Mouse (Mus musculus) spleen, postnatal 14 days (tissue): Measurements from ENCODE around the gene Thoc5.

Experiments
- DNase-seq, 2 experiments: peaks; one replicate each; pipeline ENCODE4 v3.0.0; 2021 to 2022; ENCODE audit warnings: low spot score in 2 of 2

Gene Thoc5

GRCm38 (mm10) chr11:4894848-4895816, at the start of gene Thoc5:
TSS of gene Thoc5 (plus strand) at chr11:4895320.
- DNase-seq = peak; percentile 49 to 71

- DNase-seq = peak; percentile 26 to 46
Measured at GRCm38 (mm10) chr11:4848483-4849248, 46.5 kb upstream of the Thoc5 start.

GRCm38 (mm10) chr11:4849258-4849943, 45.7 kb upstream of the Thoc5 start, which contains the start of gene Nf2:
TSS of gene Nf2 (minus strand) at chr11:4849536.
- peak; percentile 91 for DNase-seq

- no peak for DNase-seq
Measured at GRCm38 (mm10) chr11:4850404-4850803, 44.7 kb upstream of the Thoc5 start.

- no peak for DNase-seq
Measured at GRCm38 (mm10) chr11:4853021-4853420, 42.1 kb upstream of the Thoc5 start.

GRCm38 (mm10) chr11:4854181-4854580, 40.9 kb upstream of the Thoc5 start:
- DNase-seq = no peak

- no peak for DNase-seq
Measured at GRCm38 (mm10) chr11:4858416-4858815, 36.7 kb upstream of the Thoc5 start.

GRCm38 (mm10) chr11:4860986-4861385, 34.1 kb upstream of the Thoc5 start:
- no peak for DNase-seq

GRCm38 (mm10) chr11:4861816-4862604, 33.1 kb upstream of the Thoc5 start:
- DNase-seq = no peak

- no peak for DNase-seq
Measured at GRCm38 (mm10) chr11:4862730-4863129, 32.4 kb upstream of the Thoc5 start.

- peak; percentile 31 to 61 for DNase-seq
Measured at GRCm38 (mm10) chr11:4865645-4866251, 29.4 kb upstream of the Thoc5 start.

GRCm38 (mm10) chr11:4873755-4874475, 21.2 kb upstream of the Thoc5 start, which contains the start of gene Nipsnap1:
TSS of gene Nipsnap1 (plus strand) at chr11:4873951.
- peak; percentile 58 to 75 for DNase-seq

GRCm38 (mm10) chr11:4874551-4874950, 20.6 kb upstream of the Thoc5 start:
- no peak for DNase-seq

GRCm38 (mm10) chr11:4881087-4881486, 14.0 kb upstream of the Thoc5 start:
- DNase-seq = no peak

- no peak for DNase-seq
Measured at GRCm38 (mm10) chr11:4882892-4883627, 12.1 kb upstream of the Thoc5 start.

GRCm38 (mm10) chr11:4885385-4885903, 9.7 kb upstream of the Thoc5 start:
- peak; percentile 28 to 61 for DNase-seq

GRCm38 (mm10) chr11:4886987-4887386, 8.1 kb upstream of the Thoc5 start:
- DNase-seq = no peak

GRCm38 (mm10) chr11:4900437-4900836, 5.3 kb downstream of the Thoc5 start:
- peak in 1 of 2 experiments; percentile 16 for DNase-seq

- no peak for DNase-seq
Measured at GRCm38 (mm10) chr11:4901956-4902355, 6.8 kb downstream of the Thoc5 start.
